Comparison of ENCODE assay signal across 12 mouse cellular contexts in the genomic region with DNA sequence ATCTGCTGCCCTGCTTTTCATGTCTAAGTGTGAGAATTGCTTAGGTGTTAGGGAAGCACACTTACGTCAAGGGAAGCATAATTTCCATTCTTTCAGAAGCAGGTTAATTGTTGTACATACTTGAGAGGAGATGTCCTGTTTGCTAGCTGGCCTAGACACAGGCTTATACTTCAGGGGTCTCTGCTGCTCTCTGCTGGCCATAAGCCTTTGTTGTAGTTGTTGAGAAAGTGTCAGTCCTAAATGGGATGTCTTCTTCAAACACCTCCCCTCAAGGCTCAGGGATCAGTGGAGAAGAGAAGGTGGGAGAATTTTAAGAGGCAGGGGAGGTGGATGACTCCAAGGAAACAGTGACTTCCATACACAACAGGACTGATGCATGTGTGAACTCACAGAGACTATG. TPM values are rescaled to one million over a fixed set of nuclear protein-coding genes. Genes with fewer than 3 reads are reported as not detected.
DNase-seq lines count a peak whose midpoint lies in the region; ATAC-seq lines count a peak whose summit lies in the region.
"Had no signal": no experiment of that assay in that cellular context is flagged by ENCODE, and none has a peak within 500 bp of the region (broad histone marks: within the 10 kb centered on the region; RNA-seq: fewer than 3 reads in every experiment).

No protein-coding gene starts in this region.

- peak; percentile 14 for DNase-seq in embryo, embryonic 10 days (ENCODE audit: low spot score)
- DNase-seq in embryo, embryonic 9.5 days (ENCODE audit: extremely low spot score): no peak
- DNase-seq in left cerebral cortex, postnatal 14 days (ENCODE audit: low spot score in 2 of 2): peak; percentile 2 to 12
- DNase-seq in left cerebral cortex, adult 18-20 months (ENCODE audit: low spot score in 2 of 2): no peak
- DNase-seq in 416B (ENCODE audit: low read depth) (peak; percentile 21), ZHBTc4 (ENCODE audit: low read depth, low spot score) (peak; percentile 12)
- DNase-seq in cerebellum, adult 11 months: no peak
- DNase-seq: cerebellum, adult 8-10 months; heart, adult 11 months had no signal

- ATAC-seq in inflammation-experienced regulatory T-cells, adult 6 months: no peak

- intact Hi-C loops in left cerebral cortex, postnatal 14 days (cut with DNase I): loop anchor here (10.0 kb wide), 2 partner anchors 64 to 276 kb away; no protein-coding TSS in a partner anchor

RNA-seq across cellular contexts. Expression of a gene that starts 32.9 kb away (rescaled TPM):
- not detected for total RNA-seq in left cerebral cortex, postnatal 14 days (2021)
- total RNA-seq in left cerebral cortex, adult 18-20 months (2021): not detected
- polyA plus RNA-seq in inflammation-experienced regulatory T-cells, adult 6 months (2017; shearing (Covaris generic)): under 1 TPM in 1 of 3 experiments, not detected in 2; 0.36 TPM
- total RNA-seq: left cerebral cortex, postnatal 25 days had no signal
- polyA plus RNA-seq: liver, embryonic 15.5 days had no signal

Comparison
In these comparisons a context has a peak if more than half of its experiments do, and no peak if none do; other contexts are left out.
1. DNase-seq: peak in embryo, embryonic 10 days (single experiment), left cerebral cortex, postnatal 14 days (2 of 2), 416B (single experiment) and ZHBTc4 (single experiment); none in embryo, embryonic 9.5 days (single experiment), left cerebral cortex, adult 18-20 months (0 of 2) and cerebellum, adult 11 months (single experiment).